Mouse (Mus musculus): ENCODE data around the gene Chrm5. TPM values are rescaled to one million over a fixed set of nuclear protein-coding genes. Genes with fewer than 3 reads are reported as not detected.
A peak's percentile ranks its signal among the peaks of the same experiment; 100 is the strongest.
"Not testable (repeated sequence)": the region's sequence is repeated elsewhere in the genome, so short reads cannot be mapped to it uniquely, and the experiment has no call there.

Chrm5 gene
- total RNA-seq, 2 experiments from 2014 or later = 0.44 to 1.5 TPM

- DNase-seq (ENCODE audit: low spot score in 2 of 2) = no peak
- intact Hi-C loops (cut with DNase I) = no loop called here
Measured at GRCm38 (mm10) chr2:112483334-112483651, 2.7 kb upstream of the Chrm5 start.

- no peak for DNase-seq (ENCODE audit: low spot score in 2 of 2)
Measured at GRCm38 (mm10) chr2:112482533-112483333, 2.2 kb upstream of the Chrm5 start.

GRCm38 (mm10) chr2:112481564-112481963, 995 bp upstream of the Chrm5 start:
- intact Hi-C loops (cut with DNase I) = loop anchor here (1.0 kb wide), 1 partner anchor 102 kb away; the partner anchor contains the start of gene Katnbl1

More at GRCm38 (mm10) chr2:112482533-112483333, 2.2 kb upstream of the Chrm5 start:
- intact Hi-C loops (cut with DNase I) = no loop called here

GRCm38 (mm10) chr2:112476554-112476953, 4.0 kb downstream of the Chrm5 start:
- DNase-seq (ENCODE audit: low spot score in 2 of 2) = no peak
- intact Hi-C loops (cut with DNase I) = no loop called here

More at GRCm38 (mm10) chr2:112481564-112481963, 995 bp upstream of the Chrm5 start:
- no peak for DNase-seq (ENCODE audit: low spot score in 2 of 2)

- no peak for DNase-seq (ENCODE audit: low spot score in 2 of 2)
- intact Hi-C loops (cut with DNase I) = no loop called here
Measured at GRCm38 (mm10) chr2:112474997-112475724, 5.4 kb downstream of the Chrm5 start.

- intact Hi-C loops (cut with DNase I) = no loop called here
- no peak for DNase-seq (ENCODE audit: low spot score in 2 of 2)
Measured at GRCm38 (mm10) chr2:112472076-112472475, 8.5 kb downstream of the Chrm5 start.

GRCm38 (mm10) chr2:112470961-112471381, 9.6 kb downstream of the Chrm5 start:
- no peak for DNase-seq (ENCODE audit: low spot score in 2 of 2)

GRCm38 (mm10) chr2:112469542-112469941, 11.0 kb downstream of the Chrm5 start:
- no peak for DNase-seq (ENCODE audit: low spot score in 2 of 2)
- intact Hi-C loops (cut with DNase I) = no loop called here

More at GRCm38 (mm10) chr2:112470961-112471381, 9.6 kb downstream of the Chrm5 start:
- intact Hi-C loops (cut with DNase I) = no loop called here

GRCm38 (mm10) chr2:112460557-112460956, 20.0 kb downstream of the Chrm5 start:
- intact Hi-C loops (cut with DNase I) = no loop called here
- DNase-seq (ENCODE audit: low spot score in 2 of 2) = no peak

- DNase-seq (ENCODE audit: low spot score in 2 of 2) = peak; percentile 98
- intact Hi-C loops (cut with DNase I) = no loop called here
Measured at GRCm38 (mm10) chr2:112454862-112455564, 25.6 kb downstream of the Chrm5 start, which contains the start of gene Emc7. TSS of gene Emc7 (plus strand) at chr2:112454997.

GRCm38 (mm10) chr2:112454125-112454861, 26.3 kb downstream of the Chrm5 start:
- DNase-seq (ENCODE audit: low spot score in 2 of 2) = no peak
- intact Hi-C loops (cut with DNase I) = no loop called here

- intact Hi-C loops (cut with DNase I); DNase-seq (ENCODE audit: low spot score in 2 of 2): not testable (repeated sequence)
Measured at GRCm38 (mm10) chr2:112452513-112452912, 28.1 kb downstream of the Chrm5 start.

- intact Hi-C loops (cut with DNase I) = loop anchor here (2.0 kb wide), 1 partner anchor 71 kb away; the partner anchor contains the start of gene Katnbl1
- no peak for DNase-seq (ENCODE audit: low spot score in 2 of 2)
Measured at GRCm38 (mm10) chr2:112449597-112450296, 30.8 kb downstream of the Chrm5 start.

- DNase-seq (ENCODE audit: low spot score in 2 of 2) = no peak
- intact Hi-C loops (cut with DNase I) = no loop called here
Measured at GRCm38 (mm10) chr2:112448510-112449059, 32.0 kb downstream of the Chrm5 start.

- DNase-seq (ENCODE audit: low spot score in 2 of 2); intact Hi-C loops (cut with DNase I): not testable (repeated sequence)
Measured at GRCm38 (mm10) chr2:112448046-112448445, 32.5 kb downstream of the Chrm5 start.

- intact Hi-C loops (cut with DNase I) = no loop called here
- DNase-seq (ENCODE audit: low spot score in 2 of 2) = no peak
Measured at GRCm38 (mm10) chr2:112445511-112445910, 35.1 kb downstream of the Chrm5 start.

GRCm38 (mm10) chr2:112443491-112443890, 37.1 kb downstream of the Chrm5 start:
- intact Hi-C loops (cut with DNase I) = no loop called here
- peak; percentile 21 to 28 for DNase-seq (ENCODE audit: low spot score in 2 of 2)

GRCm38 (mm10) chr2:112437589-112437988, 43.0 kb downstream of the Chrm5 start:
- intact Hi-C loops (cut with DNase I) = no loop called here

More at GRCm38 (mm10) chr2:112437589-112437988, 43.0 kb downstream of the Chrm5 start:
- no peak for DNase-seq (ENCODE audit: low spot score in 2 of 2)

Measured in left cerebral cortex, postnatal 36 days (tissue).